Mouse (Mus musculus): ENCODE measurements at regions not wholly inside any gene's neighbourhood (a gene's known extent, or its start where the extent isn't known, plus 50 kb on each side); places are given as distances from the start of the nearest gene placed in this dataset.
"Not testable (repeated sequence)": the region's sequence is repeated elsewhere in the genome, so short reads cannot be mapped to it uniquely, and the experiment has no call there.

- Histone ChIP-seq H3K9ac (replicated peaks; ENCODE audit: low read depth, low read length) (no peak overlapping the region), H3K9me3 (ENCODE audit: control insufficient read depth, low read length) (no peaks in the 10 kb centered on the region), H3K36me3 (ENCODE audit: control insufficient read depth, insufficient read depth, low read length) (no peaks in the 10 kb centered on the region), H3K27me3 (ENCODE audit: control insufficient read depth, insufficient read depth, low read length) (no peaks in the 10 kb centered on the region), H3K4me1 (ENCODE audit: control insufficient read depth, insufficient read depth, low read length) (no peaks in the 10 kb centered on the region), H3K4me3 (ENCODE audit: low read depth, low read length) (no peak overlapping the region), H3K4me2 (ENCODE audit: low read depth, low read length) (no peak overlapping the region), H3K27ac (ENCODE audit: low read depth, low read length) (no peak overlapping the region)
- 95% methylated on average over 2 of the region's 2 CpGs for WGBS
- no peak for ATAC-seq (ENCODE audit: low read depth)
Observed at GRCm38 (mm10) chr4:7256486-7256885, 982.4 kb downstream of the Car8 start.

GRCm38 (mm10) chr4:7253616-7254015 lies 985.2 kb downstream of the Car8 start:
- H3K27me3 ChIP-seq (ENCODE audit: control insufficient read depth, insufficient read depth, low read length), result no peaks in the 10 kb centered on the region
- no peak overlapping the region for H3K4me3 ChIP-seq (ENCODE audit: low read depth, low read length)
- no peak overlapping the region for H3K4me2 ChIP-seq (ENCODE audit: low read depth, low read length)
- no peak overlapping the region for H3K9ac ChIP-seq (replicated peaks; ENCODE audit: low read depth, low read length)
- no peaks in the 10 kb centered on the region for H3K36me3 ChIP-seq (ENCODE audit: control insufficient read depth, insufficient read depth, low read length)
- H3K27ac ChIP-seq (ENCODE audit: low read depth, low read length), result no peak overlapping the region
- 89% methylated on average over 2 of the region's 2 CpGs for WGBS
- no peaks in the 10 kb centered on the region for H3K4me1 ChIP-seq (ENCODE audit: control insufficient read depth, insufficient read depth, low read length)
- ATAC-seq (ENCODE audit: low read depth), result no peak
- no peaks in the 10 kb centered on the region for H3K9me3 ChIP-seq (ENCODE audit: control insufficient read depth, low read length)

GRCm38 (mm10) chr4:7251641-7252040 lies 987.2 kb downstream of the Car8 start:
- H3K27me3 ChIP-seq (ENCODE audit: control insufficient read depth, insufficient read depth, low read length), result no peaks in the 10 kb centered on the region
- 77% methylated on average over 2 of the region's 2 CpGs for WGBS
- H3K9ac ChIP-seq (replicated peaks; ENCODE audit: low read depth, low read length), result no peak overlapping the region
- H3K36me3 ChIP-seq (ENCODE audit: control insufficient read depth, insufficient read depth, low read length), result no peaks in the 10 kb centered on the region
- H3K4me3 ChIP-seq (ENCODE audit: low read depth, low read length), result no peak overlapping the region
- H3K27ac ChIP-seq (ENCODE audit: low read depth, low read length), result no peak overlapping the region
- H3K4me1 ChIP-seq (ENCODE audit: control insufficient read depth, insufficient read depth, low read length), result no peaks in the 10 kb centered on the region
- H3K9me3 ChIP-seq (ENCODE audit: control insufficient read depth, low read length), result no peaks in the 10 kb centered on the region
- no peak for ATAC-seq (ENCODE audit: low read depth)
- no peak overlapping the region for H3K4me2 ChIP-seq (ENCODE audit: low read depth, low read length)

- Histone ChIP-seq H3K27me3 (ENCODE audit: control insufficient read depth, insufficient read depth, low read length) (no peaks in the 10 kb centered on the region), H3K27ac (ENCODE audit: low read depth, low read length) (no peak overlapping the region), H3K4me2 (ENCODE audit: low read depth, low read length) (no peak overlapping the region), H3K4me3 (ENCODE audit: low read depth, low read length) (no peak overlapping the region), H3K36me3 (ENCODE audit: control insufficient read depth, insufficient read depth, low read length) (no peaks in the 10 kb centered on the region), H3K9ac (replicated peaks; ENCODE audit: low read depth, low read length) (no peak overlapping the region), H3K9me3 (ENCODE audit: control insufficient read depth, low read length) (no peaks in the 10 kb centered on the region), H3K4me1 (ENCODE audit: control insufficient read depth, insufficient read depth, low read length) (no peaks in the 10 kb centered on the region)
- WGBS, result 23% methylated on average over 4 of the region's 4 CpGs
- no peak for ATAC-seq (ENCODE audit: low read depth)
Observed at GRCm38 (mm10) chr4:7247816-7248215, 991.0 kb downstream of the Car8 start.

GRCm38 (mm10) chr4:7247244-7247643 lies 991.6 kb downstream of the Car8 start:
- no peak for ATAC-seq (ENCODE audit: low read depth)
- Histone ChIP-seq H3K36me3 (ENCODE audit: control insufficient read depth, insufficient read depth, low read length) (no peaks in the 10 kb centered on the region), H3K27ac (ENCODE audit: low read depth, low read length) (no peak overlapping the region), H3K9ac (replicated peaks; ENCODE audit: low read depth, low read length) (no peak overlapping the region), H3K27me3 (ENCODE audit: control insufficient read depth, insufficient read depth, low read length) (no peaks in the 10 kb centered on the region), H3K4me2 (ENCODE audit: low read depth, low read length) (no peak overlapping the region), H3K4me1 (ENCODE audit: control insufficient read depth, insufficient read depth, low read length) (no peaks in the 10 kb centered on the region), H3K4me3 (ENCODE audit: low read depth, low read length) (no peak overlapping the region), H3K9me3 (ENCODE audit: control insufficient read depth, low read length) (no peaks in the 10 kb centered on the region)
- 6% methylated on average over 4 of the region's 4 CpGs for WGBS

- Histone ChIP-seq H3K9me3 (ENCODE audit: control insufficient read depth, low read length) (no peaks in the 10 kb centered on the region), H3K4me3 (ENCODE audit: low read depth, low read length) (no peak overlapping the region), H3K27ac (ENCODE audit: low read depth, low read length) (no peak overlapping the region), H3K4me1 (ENCODE audit: control insufficient read depth, insufficient read depth, low read length) (no peaks in the 10 kb centered on the region), H3K36me3 (ENCODE audit: control insufficient read depth, insufficient read depth, low read length) (no peaks in the 10 kb centered on the region), H3K4me2 (ENCODE audit: low read depth, low read length) (no peak overlapping the region), H3K9ac (replicated peaks; ENCODE audit: low read depth, low read length) (no peak overlapping the region), H3K27me3 (ENCODE audit: control insufficient read depth, insufficient read depth, low read length) (no peaks in the 10 kb centered on the region)
- 30% methylated on average over 4 of the region's 4 CpGs for WGBS
- ATAC-seq (ENCODE audit: low read depth), result no peak
Observed at GRCm38 (mm10) chr4:7246828-7247227, 992.0 kb downstream of the Car8 start.

GRCm38 (mm10) chr4:7245653-7246052 lies 993.2 kb downstream of the Car8 start:
- Histone ChIP-seq H3K9ac (replicated peaks; ENCODE audit: low read depth, low read length) (no peak overlapping the region), H3K9me3 (ENCODE audit: control insufficient read depth, low read length) (no peaks in the 10 kb centered on the region), H3K4me3 (ENCODE audit: low read depth, low read length) (no peak overlapping the region), H3K27me3 (ENCODE audit: control insufficient read depth, insufficient read depth, low read length) (no peaks in the 10 kb centered on the region), H3K4me2 (ENCODE audit: low read depth, low read length) (no peak overlapping the region), H3K4me1 (ENCODE audit: control insufficient read depth, insufficient read depth, low read length) (no peaks in the 10 kb centered on the region), H3K27ac (ENCODE audit: low read depth, low read length) (no peak overlapping the region), H3K36me3 (ENCODE audit: control insufficient read depth, insufficient read depth, low read length) (no peaks in the 10 kb centered on the region)
- 99% methylated on average over 2 of the region's 2 CpGs for WGBS
- no peak for ATAC-seq (ENCODE audit: low read depth)

GRCm38 (mm10) chr4:7237848-7238247 lies 1001.0 kb downstream of the Car8 start:
- no peaks in the 10 kb centered on the region for H3K27me3 ChIP-seq (ENCODE audit: control insufficient read depth, insufficient read depth, low read length)
- H3K27ac ChIP-seq (ENCODE audit: low read depth, low read length), result no peak overlapping the region
- no peaks in the 10 kb centered on the region for H3K36me3 ChIP-seq (ENCODE audit: control insufficient read depth, insufficient read depth, low read length)
- WGBS, result 96% methylated on average over 3 of the region's 3 CpGs
- no peak overlapping the region for H3K4me3 ChIP-seq (ENCODE audit: low read depth, low read length)
- no peaks in the 10 kb centered on the region for H3K4me1 ChIP-seq (ENCODE audit: control insufficient read depth, insufficient read depth, low read length)
- H3K9ac ChIP-seq (replicated peaks; ENCODE audit: low read depth, low read length), result no peak overlapping the region
- ATAC-seq (ENCODE audit: low read depth), result no peak
- no peaks in the 10 kb centered on the region; the same call in none of the 2 replicates for H3K9me3 ChIP-seq (ENCODE audit: control insufficient read depth, low read length)
- no peak overlapping the region for H3K4me2 ChIP-seq (ENCODE audit: low read depth, low read length)

GRCm38 (mm10) chr4:7234537-7234936 lies 1004.3 kb downstream of the Car8 start:
- not testable (repeated sequence) for H3K36me3 ChIP-seq (ENCODE audit: control insufficient read depth, insufficient read depth, low read length); H3K27ac ChIP-seq (ENCODE audit: low read depth, low read length); ATAC-seq (ENCODE audit: low read depth); H3K9me3 ChIP-seq (ENCODE audit: control insufficient read depth, low read length); H3K9ac ChIP-seq (replicated peaks; ENCODE audit: low read depth, low read length); H3K27me3 ChIP-seq (ENCODE audit: control insufficient read depth, insufficient read depth, low read length); H3K4me3 ChIP-seq (ENCODE audit: low read depth, low read length); H3K4me1 ChIP-seq (ENCODE audit: control insufficient read depth, insufficient read depth, low read length); H3K4me2 ChIP-seq (ENCODE audit: low read depth, low read length)
- 96% methylated on average over 6 of the region's 6 CpGs for WGBS

- ATAC-seq (ENCODE audit: low read depth), result no peak
- Histone ChIP-seq H3K4me2 (ENCODE audit: low read depth, low read length) (no peak overlapping the region), H3K4me1 (ENCODE audit: control insufficient read depth, insufficient read depth, low read length) (no peaks in the 10 kb centered on the region), H3K36me3 (ENCODE audit: control insufficient read depth, insufficient read depth, low read length) (no peaks in the 10 kb centered on the region), H3K9me3 (ENCODE audit: control insufficient read depth, low read length) (no peaks in the 10 kb centered on the region), H3K4me3 (ENCODE audit: low read depth, low read length) (no peak overlapping the region), H3K9ac (replicated peaks; ENCODE audit: low read depth, low read length) (no peak overlapping the region), H3K27ac (ENCODE audit: low read depth, low read length) (no peak overlapping the region), H3K27me3 (ENCODE audit: control insufficient read depth, insufficient read depth, low read length) (no peaks in the 10 kb centered on the region)
- 75% methylated on average over 2 of the region's 2 CpGs for WGBS
Observed at GRCm38 (mm10) chr4:7228980-7229379, 1009.9 kb downstream of the Car8 start.

Data from neural tube, embryonic 14.5 days (tissue).